Mouse (Mus musculus) cerebellum, postnatal 4 days (tissue): ENCODE measurements around the gene Stk4.

ENCODE experiments used
- DNase-seq, 2 experiments: peaks; one replicate each; pipeline ENCODE4 v3.0.0; 2022; ENCODE audit warnings: low spot score in 2 of 2, mixed read lengths in 1 of 2

Gene Stk4

GRCm38 (mm10) chr2:164081577-164081976 is 11.5 kb downstream of the Stk4 start:
- no peak for DNase-seq

- DNase-seq, result no peak
These were observed 12.1 kb downstream of the Stk4 start for GRCm38 (mm10) chr2:164082175-164082574.

GRCm38 (mm10) chr2:164083609-164084341 is 13.7 kb downstream of the Stk4 start:
- no peak for DNase-seq

- no peak for DNase-seq
These were observed 14.2 kb downstream of the Stk4 start for GRCm38 (mm10) chr2:164084342-164084700.

GRCm38 (mm10) chr2:164087416-164088017 is 17.4 kb downstream of the Stk4 start:
- no peak for DNase-seq

- DNase-seq, result no peak
These were observed 19.4 kb downstream of the Stk4 start for GRCm38 (mm10) chr2:164089508-164089907.

GRCm38 (mm10) chr2:164094152-164094551 is 24.0 kb downstream of the Stk4 start:
- DNase-seq, result no peak

- no peak for DNase-seq
These were observed 28.6 kb downstream of the Stk4 start for GRCm38 (mm10) chr2:164098603-164099250.

- DNase-seq, result no peak
These were observed 31.8 kb downstream of the Stk4 start for GRCm38 (mm10) chr2:164101936-164102335.

- no peak for DNase-seq
These were observed 32.2 kb downstream of the Stk4 start for GRCm38 (mm10) chr2:164102366-164102765.

- DNase-seq, result peak; percentile 55 to 73
These were observed 33.4 kb downstream of the Stk4 start for GRCm38 (mm10) chr2:164103501-164103900.

- DNase-seq, result no peak
These were observed 36.3 kb downstream of the Stk4 start for GRCm38 (mm10) chr2:164106287-164107035.

- DNase-seq, result no peak
These were observed 37.2 kb downstream of the Stk4 start for GRCm38 (mm10) chr2:164107125-164107874.

GRCm38 (mm10) chr2:164108501-164108900 is 38.4 kb downstream of the Stk4 start:
- no peak for DNase-seq

- DNase-seq, result no peak
These were observed 41.4 kb downstream of the Stk4 start for GRCm38 (mm10) chr2:164111546-164111945.

- DNase-seq, result no peak
These were observed 43.9 kb downstream of the Stk4 start for GRCm38 (mm10) chr2:164114051-164114450.

- DNase-seq, result no peak
These were observed 45.4 kb downstream of the Stk4 start for GRCm38 (mm10) chr2:164115531-164115930.

- no peak for DNase-seq
These were observed 49.4 kb downstream of the Stk4 start for GRCm38 (mm10) chr2:164119503-164119902.

GRCm38 (mm10) chr2:164123169-164123766 is 53.1 kb downstream of the Stk4 start:
- DNase-seq, result no peak

- peak in 1 of 2 experiments; percentile 18 for DNase-seq
These were observed 56.4 kb downstream of the Stk4 start for GRCm38 (mm10) chr2:164126533-164126955.

- no peak for DNase-seq
These were observed 57.2 kb downstream of the Stk4 start for GRCm38 (mm10) chr2:164127297-164127696.
